14 mouse cellular contexts compared by ENCODE assay signal in genomic region chr9:57901601-57902000, GRCm38 (mm10). TPM values are rescaled to one million over a fixed set of nuclear protein-coding genes. Genes with fewer than 3 reads are reported as not detected.
DNase-seq lines count a peak whose midpoint lies in the region; ATAC-seq and TF ChIP-seq lines count a peak whose summit lies in the region.
"Had no signal": no experiment of that assay in that cellular context is flagged by ENCODE, and none has a peak within 500 bp of the region (broad histone marks: within the 10 kb centered on the region; RNA-seq: fewer than 3 reads in every experiment).

No protein-coding gene starts in this region.

- TF ChIP-seq POLR2A in brain, embryonic 14.5 days (IDR thresholded peaks at IDR 0.05; ENCODE audit: borderline replicate concordance, extremely low read depth, insufficient read depth, insufficient read length, poor library complexity, severe bottlenecking): no peak

- no peaks in the 10 kb centered on the region for H3K27me3 ChIP-seq in hindbrain, embryonic 13.5 days
- H3K27me3 ChIP-seq in midbrain, postnatal 0 days (ENCODE audit: insufficient read depth, low read length): no peaks in the 10 kb centered on the region
- H3K27me3 ChIP-seq: limb, embryonic 13.5 days had no signal

- H3K9me3 ChIP-seq in hindbrain, embryonic 13.5 days: no peaks in the 10 kb centered on the region
- H3K9me3 ChIP-seq in midbrain, postnatal 0 days (ENCODE audit: low read length): no peaks in the 10 kb centered on the region
- H3K9me3 ChIP-seq: limb, embryonic 13.5 days had no signal

- no peak for TF ChIP-seq CTCF in brain, embryonic 14.5 days (IDR thresholded peaks at IDR 0.05; ENCODE audit: borderline replicate concordance, extremely low read depth, insufficient read depth, insufficient read length)
- no peak for TF ChIP-seq CTCF in midbrain, postnatal 0 days (IDR thresholded peaks at IDR 0.05)

- peak overlapping the region; percentile 86 for H3K27ac ChIP-seq in hindbrain, embryonic 13.5 days
- peak overlapping the region; percentile 76 for H3K27ac ChIP-seq in midbrain, postnatal 0 days (ENCODE audit: low read depth, low read length)
- H3K27ac ChIP-seq: limb, embryonic 13.5 days had no signal

- 0 out of 2 replicates have a peak, but pooled peaks have one; percentile 31 for ATAC-seq in frontal cortex, adult (ENCODE audit: low TSS enrichment)
- ATAC-seq in hindbrain, embryonic 13.5 days (ENCODE audit: low FRiP score): no peak
- no peak for ATAC-seq in midbrain, postnatal 0 days (ENCODE audit: low FRiP score)
- no peak for ATAC-seq in inflammation-experienced regulatory T-cells, adult 6 months

- 23% methylated on average over 3 of the region's 3 CpGs for WGBS in hindbrain, embryonic 13.5 days
- WGBS in midbrain, postnatal 0 days: 21% methylated on average over 3 of the region's 3 CpGs

- H3K9ac ChIP-seq in hindbrain, embryonic 13.5 days: peak overlapping the region; percentile 19; the same call in 1 of the 2 replicates
- H3K9ac ChIP-seq in midbrain, postnatal 0 days (replicated peaks; ENCODE audit: low read length, poor library complexity, severe bottlenecking): 0 out of 2 replicates have a peak overlapping the region, but pooled peaks have one; percentile 19
- H3K9ac ChIP-seq: limb, embryonic 13.5 days; lung, embryonic 14.5 days had no signal

- DNase-seq in frontal cortex, postnatal 14 days (ENCODE audit: low spot score in 2 of 2): no peak
- DNase-seq in brain, embryonic 14.5 days (ENCODE audit: low read depth): peak; percentile 89
- peak; percentile 59 for DNase-seq in midbrain, postnatal 0 days (ENCODE audit: low spot score)
- DNase-seq in right cerebral cortex, postnatal 36 days (ENCODE audit: low spot score in 2 of 2): no peak
- no peak for DNase-seq in ovary, postnatal 10 days (ENCODE audit: low spot score)
- DNase-seq: gastrocnemius, postnatal 10 days; heart, postnatal 10 days; layer of hippocampus, adult 9-11 months; thymus, adult 2 months had no signal

- H3K4me2 ChIP-seq in hindbrain, embryonic 13.5 days: peak overlapping the region; percentile 39; the same call in 1 of the 2 replicates
- no peak overlapping the region for H3K4me2 ChIP-seq in midbrain, postnatal 0 days (ENCODE audit: low read depth, low read length, poor library complexity, severe bottlenecking)
- H3K4me2 ChIP-seq: limb, embryonic 13.5 days; lung, embryonic 14.5 days had no signal

- no peak overlapping the region for H3K4me3 ChIP-seq in hindbrain, embryonic 13.5 days
- H3K4me3 ChIP-seq in midbrain, postnatal 0 days (ENCODE audit: low read depth, low read length): no peak overlapping the region
- H3K4me3 ChIP-seq: limb, embryonic 13.5 days had no signal

- H3K4me1 ChIP-seq in hindbrain, embryonic 13.5 days (replicated peaks): peaks cover 18% of the 10 kb centered on the region
- H3K4me1 ChIP-seq in midbrain, postnatal 0 days (ENCODE audit: insufficient read depth, low read length): no peaks in the 10 kb centered on the region

- no peaks in the 10 kb centered on the region for H3K36me3 ChIP-seq in hindbrain, embryonic 13.5 days
- H3K36me3 ChIP-seq in midbrain, postnatal 0 days (ENCODE audit: insufficient read depth, low read length): no peaks in the 10 kb centered on the region
- H3K36me3 ChIP-seq: limb, embryonic 13.5 days had no signal

RNA-seq across cellular contexts. Expression of gene Ubl7, which starts 9.2 kb away (rescaled TPM):
- polyA plus RNA-seq in brain, embryonic 14.5 days (2012; rRNA removed): 125 and 140 TPM in 2 replicates
- 165 and 173 TPM in 2 replicates for polyA plus RNA-seq in hindbrain, embryonic 13.5 days (2015; fragmentation: Nextera tagmentation; extraction: Ambion mirVana)
- 103 and 132 TPM in 2 replicates for total RNA-seq in midbrain, postnatal 0 days (2014; rRNA removed)
- polyA plus RNA-seq in midbrain, postnatal 0 days (2015; fragmentation: Nextera tagmentation; extraction: Ambion mirVana): 161 and 169 TPM in 2 replicates
- 100 to 1,000 TPM; 113 to 167 (median 131) TPM for polyA plus RNA-seq in inflammation-experienced regulatory T-cells, adult 6 months (2017; shearing (Covaris generic))

RNA-seq across cellular contexts. Expression of gene Sema7a, which starts 38.3 kb away (rescaled TPM):
- polyA plus RNA-seq in brain, embryonic 14.5 days (2012; rRNA removed): 37.9 and 42.7 TPM in 2 replicates
- 2.9 and 4.2 TPM in 2 replicates for polyA plus RNA-seq in hindbrain, embryonic 13.5 days (2015; fragmentation: Nextera tagmentation; extraction: Ambion mirVana)
- 42.3 and 49.5 TPM in 2 replicates for total RNA-seq in midbrain, postnatal 0 days (2014; rRNA removed)
- polyA plus RNA-seq in midbrain, postnatal 0 days (2015; fragmentation: Nextera tagmentation; extraction: Ambion mirVana): 3.2 and 3.6 TPM in 2 replicates
- polyA plus RNA-seq in inflammation-experienced regulatory T-cells, adult 6 months (2017; shearing (Covaris generic)): 1 to 10 TPM in 1 of 3 experiments, not detected in 2; 1.8 TPM

Comparison
In these comparisons a context has a peak if more than half of its experiments do, and no peak if none do; other contexts are left out.
1. DNase-seq: peak in brain, embryonic 14.5 days (single experiment) and midbrain, postnatal 0 days (single experiment); none in frontal cortex, postnatal 14 days (0 of 2), right cerebral cortex, postnatal 36 days (0 of 2) and ovary, postnatal 10 days (single experiment).